Mouse (Mus musculus): ENCODE data around the gene Lamtor1.

Lamtor1 gene

GRCm38 (mm10) chr7:101955862-101956261 lies 50.2 kb downstream of the Lamtor1 start:
- DNase-seq (ENCODE audit: low spot score in 2 of 2): no peak

GRCm38 (mm10) chr7:101956481-101956880 lies 50.8 kb downstream of the Lamtor1 start:
- no peak for DNase-seq (ENCODE audit: low spot score in 2 of 2)

- DNase-seq (ENCODE audit: low spot score in 2 of 2): no peak
These were observed 51.2 kb downstream of the Lamtor1 start for GRCm38 (mm10) chr7:101956911-101957310.

- DNase-seq (ENCODE audit: low spot score in 2 of 2): no peak
These were observed 57.1 kb downstream of the Lamtor1 start for GRCm38 (mm10) chr7:101962829-101963228.

GRCm38 (mm10) chr7:101963621-101964020 lies 57.9 kb downstream of the Lamtor1 start:
- DNase-seq (ENCODE audit: low spot score in 2 of 2): no peak

GRCm38 (mm10) chr7:101964551-101964950 lies 58.8 kb downstream of the Lamtor1 start:
- no peak for DNase-seq (ENCODE audit: low spot score in 2 of 2)

- no peak for DNase-seq (ENCODE audit: low spot score in 2 of 2)
These were observed 59.9 kb downstream of the Lamtor1 start for GRCm38 (mm10) chr7:101965606-101966005.

- DNase-seq (ENCODE audit: low spot score in 2 of 2): no peak
These were observed 61.6 kb downstream of the Lamtor1 start for GRCm38 (mm10) chr7:101967256-101967655.

- no peak for DNase-seq (ENCODE audit: low spot score in 2 of 2)
These were observed 63.0 kb downstream of the Lamtor1 start for GRCm38 (mm10) chr7:101968751-101969150.

- peak; percentile 59 to 81 for DNase-seq (ENCODE audit: low spot score in 2 of 2)
These were observed 64.2 kb downstream of the Lamtor1 start for GRCm38 (mm10) chr7:101969694-101970428.

- DNase-seq (ENCODE audit: low spot score in 2 of 2): peak; percentile 71 to 88
These were observed 64.7 kb downstream of the Lamtor1 start for GRCm38 (mm10) chr7:101970429-101970775.

GRCm38 (mm10) chr7:101970821-101971461 lies 65.2 kb downstream of the Lamtor1 start:
- DNase-seq (ENCODE audit: low spot score in 2 of 2): peak; percentile 30 to 80

GRCm38 (mm10) chr7:101971721-101972120 lies 66.0 kb downstream of the Lamtor1 start:
- no peak for DNase-seq (ENCODE audit: low spot score in 2 of 2)

GRCm38 (mm10) chr7:101973730-101974129 lies 68.0 kb downstream of the Lamtor1 start:
- no peak for DNase-seq (ENCODE audit: low spot score in 2 of 2)

GRCm38 (mm10) chr7:101974505-101974904 lies 68.8 kb downstream of the Lamtor1 start:
- DNase-seq (ENCODE audit: low spot score in 2 of 2): no peak

All from left cerebral cortex, adult 9 months (tissue).